Mouse (Mus musculus): Measurements from ENCODE around the gene Prpf40b.

DNA sequence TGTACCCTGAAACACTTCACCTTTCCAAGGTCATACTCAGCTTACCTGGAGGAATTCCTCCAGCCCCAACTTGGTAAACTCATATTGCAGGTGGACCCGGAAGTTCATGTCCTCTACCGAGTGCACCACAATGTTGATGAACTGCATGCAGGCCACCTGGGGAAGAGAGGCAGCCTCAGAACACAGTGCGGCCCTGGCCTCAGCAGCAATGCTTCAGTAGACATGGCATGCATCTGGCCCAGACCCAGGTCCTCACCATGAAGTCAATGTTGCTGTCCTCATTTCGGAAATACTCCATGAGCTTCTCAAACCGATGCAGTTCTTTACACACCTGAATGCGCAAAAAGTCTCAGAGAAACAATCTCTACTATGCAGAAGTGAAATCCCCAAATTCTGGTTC is 30.7 kb downstream of the Prpf40b start:
- TF ChIP-seq CTCF (IDR thresholded peaks at IDR 0.05), result no peak
- no peak for TF ChIP-seq EP300 (IDR thresholded peaks at IDR 0.05)
